Mouse (Mus musculus): ENCODE measurements at regions not wholly inside any gene's neighbourhood (a gene's known extent, or its start where the extent isn't known, plus 50 kb on each side); places are given as distances from the start of the nearest gene placed in this dataset.

GRCm38 (mm10) chr3:38573594-38573993 lies 89.0 kb upstream of the Ankrd50 start:
- TF ChIP-seq POLR2A (IDR thresholded peaks at IDR 0.05; ENCODE audit: extremely low read depth, insufficient read depth, low read length) (no peak), CTCF (IDR thresholded peaks at IDR 0.05; ENCODE audit: extremely low read depth, insufficient read depth, low read length) (no peak)

Data from cortical plate, adult 2 months (tissue).